Mouse (Mus musculus): Measurements from ENCODE around the gene Nos1ap. TPM values are rescaled to one million over a fixed set of nuclear protein-coding genes. Genes with fewer than 3 reads are reported as not detected.

The Nos1ap gene
- total and polyA plus RNA-seq, 2 experiments from 2014 or later, result 18.4 to 24.0 TPM

DNA sequence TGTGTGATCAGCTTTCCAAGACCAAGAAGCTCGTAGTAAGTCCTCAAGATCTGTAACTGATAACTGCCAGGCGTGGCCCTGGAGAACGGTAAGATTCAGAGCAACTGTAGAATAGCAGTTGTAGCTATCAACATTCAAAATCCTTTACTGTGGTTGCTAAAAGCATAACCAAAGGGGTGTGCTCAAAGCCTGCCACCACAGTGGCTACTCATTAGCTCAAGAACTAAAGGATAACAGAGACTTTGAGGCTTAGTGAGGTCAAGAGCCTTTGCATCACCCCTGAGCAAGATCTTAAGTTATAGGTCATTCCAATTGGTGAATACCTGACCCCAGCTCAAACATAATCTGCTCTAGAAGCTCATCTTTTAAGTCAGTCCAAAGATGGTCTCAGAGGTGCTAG is 134.3 kb downstream of the Nos1ap start:
- no peak for TF ChIP-seq CTCF (IDR thresholded peaks at IDR 0.05)
- H3K4me3 ChIP-seq (ENCODE audit: low read depth, low read length), result no peak overlapping the region
- no peaks in the 10 kb centered on the region for H3K36me3 ChIP-seq (ENCODE audit: insufficient read depth, low read length)
- no peak for DNase-seq (ENCODE audit: low spot score)
- no peaks in the 10 kb centered on the region for H3K4me1 ChIP-seq (ENCODE audit: insufficient read depth, low read length)
- no peak for ATAC-seq (ENCODE audit: low FRiP score)
- WGBS, result 94% methylated on average over 3 of the region's 3 CpGs
- H3K9me3 ChIP-seq (ENCODE audit: low read length), result no peaks in the 10 kb centered on the region
- no peak overlapping the region for H3K4me2 ChIP-seq (ENCODE audit: low read depth, low read length, poor library complexity, severe bottlenecking)
- no peaks in the 10 kb centered on the region for H3K27me3 ChIP-seq (ENCODE audit: insufficient read depth, low read length)
- no peak overlapping the region for H3K27ac ChIP-seq (ENCODE audit: low read depth, low read length)
- H3K9ac ChIP-seq (replicated peaks; ENCODE audit: low read length, poor library complexity, severe bottlenecking), result no peak overlapping the region

GRCm38 (mm10) chr1:170453455-170453854 is 136.2 kb downstream of the Nos1ap start:
- H3K4me2 ChIP-seq (ENCODE audit: low read depth, low read length, poor library complexity, severe bottlenecking), result no peak overlapping the region
- ATAC-seq (ENCODE audit: low FRiP score) (no peak), DNase-seq (ENCODE audit: low spot score) (no peak)
- no peaks in the 10 kb centered on the region for H3K27me3 ChIP-seq (ENCODE audit: insufficient read depth, low read length)
- no peaks in the 10 kb centered on the region for H3K4me1 ChIP-seq (ENCODE audit: insufficient read depth, low read length)
- no peak overlapping the region for H3K9ac ChIP-seq (replicated peaks; ENCODE audit: low read length, poor library complexity, severe bottlenecking)
- H3K9me3 ChIP-seq (ENCODE audit: low read length), result no peaks in the 10 kb centered on the region
- WGBS, result 49% methylated on average over 3 of the region's 3 CpGs
- H3K36me3 ChIP-seq (ENCODE audit: insufficient read depth, low read length), result no peaks in the 10 kb centered on the region
- H3K4me3 ChIP-seq (ENCODE audit: low read depth, low read length), result no peak overlapping the region
- no peak overlapping the region for H3K27ac ChIP-seq (ENCODE audit: low read depth, low read length)
- TF ChIP-seq CTCF (IDR thresholded peaks at IDR 0.05), result no peak

- H3K36me3 ChIP-seq (ENCODE audit: insufficient read depth, low read length), result no peaks in the 10 kb centered on the region
- DNase-seq (ENCODE audit: low spot score) (no peak), ATAC-seq (ENCODE audit: low FRiP score) (no peak)
- no peaks in the 10 kb centered on the region for H3K27me3 ChIP-seq (ENCODE audit: insufficient read depth, low read length)
- no peaks in the 10 kb centered on the region for H3K4me1 ChIP-seq (ENCODE audit: insufficient read depth, low read length)
- no peak overlapping the region for H3K27ac ChIP-seq (ENCODE audit: low read depth, low read length)
- whole genome bisulfite sequencing, result 33% methylated on average over 2 of the region's 2 CpGs
- no peak for TF ChIP-seq CTCF (IDR thresholded peaks at IDR 0.05)
- no peak overlapping the region for H3K9ac ChIP-seq (replicated peaks; ENCODE audit: low read length, poor library complexity, severe bottlenecking)
- H3K4me3 ChIP-seq (ENCODE audit: low read depth, low read length), result no peak overlapping the region
- no peaks in the 10 kb centered on the region for H3K9me3 ChIP-seq (ENCODE audit: low read length)
- no peak overlapping the region for H3K4me2 ChIP-seq (ENCODE audit: low read depth, low read length, poor library complexity, severe bottlenecking)
Observed at GRCm38 (mm10) chr1:170448244-170448643, 141.4 kb downstream of the Nos1ap start.

- DNase-seq (ENCODE audit: low spot score) (no peak), ATAC-seq (ENCODE audit: low FRiP score) (no peak)
- Histone ChIP-seq H3K9ac (replicated peaks; ENCODE audit: low read length, poor library complexity, severe bottlenecking) (no peak overlapping the region), H3K27ac (ENCODE audit: low read depth, low read length) (no peak overlapping the region), H3K27me3 (ENCODE audit: insufficient read depth, low read length) (no peaks in the 10 kb centered on the region), H3K9me3 (ENCODE audit: low read length) (no peaks in the 10 kb centered on the region), H3K4me2 (ENCODE audit: low read depth, low read length, poor library complexity, severe bottlenecking) (no peak overlapping the region), H3K4me3 (ENCODE audit: low read depth, low read length) (no peak overlapping the region), H3K36me3 (ENCODE audit: insufficient read depth, low read length) (no peaks in the 10 kb centered on the region), H3K4me1 (ENCODE audit: insufficient read depth, low read length) (no peaks in the 10 kb centered on the region)
- WGBS, result 55% methylated on average over 3 of the region's 3 CpGs
- TF ChIP-seq CTCF (IDR thresholded peaks at IDR 0.05), result no peak
Observed at GRCm38 (mm10) chr1:170445458-170445857, 144.2 kb downstream of the Nos1ap start.

DNA sequence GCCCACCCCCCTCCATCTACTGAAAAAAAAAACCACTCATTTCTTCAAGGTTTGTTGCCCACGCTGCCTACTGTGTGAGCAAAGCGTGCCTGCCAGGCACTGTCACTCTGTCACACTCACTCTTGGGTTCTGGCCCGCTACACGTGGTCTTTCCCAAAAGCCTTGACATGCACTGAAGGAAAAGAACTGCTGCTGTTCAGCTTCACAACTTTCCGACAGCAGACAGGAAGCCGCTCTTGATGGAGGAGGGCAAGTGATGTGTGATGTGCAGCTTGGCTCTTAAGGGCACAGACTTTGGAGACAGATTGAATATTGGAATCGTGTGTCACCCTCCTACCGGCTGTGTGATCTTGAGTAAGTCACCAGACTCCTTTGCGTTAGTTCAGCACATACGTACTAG is 149.3 kb downstream of the Nos1ap start:
- 88% methylated on average over 10 of the region's 10 CpGs for WGBS
- ATAC-seq (ENCODE audit: low FRiP score), result no peak

DNA sequence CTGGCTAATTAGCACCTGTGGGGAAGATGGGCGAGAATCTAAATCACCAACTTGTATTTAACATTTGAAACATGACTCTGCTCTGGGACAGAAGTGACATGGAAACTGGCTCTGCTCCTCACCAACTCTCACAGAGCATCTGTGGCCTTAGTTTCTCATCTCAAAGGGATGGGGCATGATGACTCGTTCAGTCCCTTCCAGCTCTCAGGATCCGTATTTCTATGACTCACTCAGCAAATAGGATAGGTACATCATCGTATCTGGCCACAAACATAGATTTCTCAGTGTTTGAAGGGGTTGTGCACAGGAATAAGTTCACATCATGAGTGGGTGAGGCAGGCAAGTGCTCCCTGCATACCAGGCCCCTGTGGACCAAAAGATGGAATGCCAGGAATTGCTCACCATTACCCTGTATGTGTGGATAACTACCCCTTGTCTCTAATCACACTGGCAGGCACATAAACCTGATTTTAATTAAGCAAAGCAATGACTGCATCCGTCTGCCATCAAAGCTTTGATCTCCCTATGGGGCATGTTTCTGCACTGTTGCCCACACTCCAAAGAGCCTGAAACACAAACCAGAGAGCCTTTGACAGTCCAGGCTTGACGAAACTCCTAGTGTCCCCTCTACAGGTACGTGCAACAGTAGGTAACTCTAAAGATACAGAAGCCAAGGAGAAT is 151.1 kb downstream of the Nos1ap start:
- no peaks in the 10 kb centered on the region for H3K4me1 ChIP-seq (ENCODE audit: insufficient read depth, low read length)
- 56% methylated on average over 7 of the region's 7 CpGs for WGBS
- H3K4me2 ChIP-seq (ENCODE audit: low read depth, low read length, poor library complexity, severe bottlenecking), result no peak overlapping the region
- H3K36me3 ChIP-seq (ENCODE audit: insufficient read depth, low read length), result no peaks in the 10 kb centered on the region
- no peak for TF ChIP-seq CTCF (IDR thresholded peaks at IDR 0.05)
- no peak for ATAC-seq (ENCODE audit: low FRiP score)
- no peak overlapping the region for H3K4me3 ChIP-seq (ENCODE audit: low read depth, low read length)
- no peak for DNase-seq (ENCODE audit: low spot score)
- H3K9me3 ChIP-seq (ENCODE audit: low read length), result no peaks in the 10 kb centered on the region
- H3K9ac ChIP-seq (replicated peaks; ENCODE audit: low read length, poor library complexity, severe bottlenecking), result no peak overlapping the region
- no peak overlapping the region for H3K27ac ChIP-seq (ENCODE audit: low read depth, low read length)
- H3K27me3 ChIP-seq (ENCODE audit: insufficient read depth, low read length), result no peaks in the 10 kb centered on the region

More for the DNA sequence above, 149.3 kb downstream of the Nos1ap start:
- Histone ChIP-seq H3K4me2 (ENCODE audit: low read depth, low read length, poor library complexity, severe bottlenecking) (no peak overlapping the region), H3K9ac (replicated peaks; ENCODE audit: low read length, poor library complexity, severe bottlenecking) (no peak overlapping the region), H3K27me3 (ENCODE audit: insufficient read depth, low read length) (no peaks in the 10 kb centered on the region), H3K4me3 (ENCODE audit: low read depth, low read length) (no peak overlapping the region), H3K27ac (ENCODE audit: low read depth, low read length) (no peak overlapping the region), H3K36me3 (ENCODE audit: insufficient read depth, low read length) (no peaks in the 10 kb centered on the region), H3K4me1 (ENCODE audit: insufficient read depth, low read length) (no peaks in the 10 kb centered on the region), H3K9me3 (ENCODE audit: low read length) (no peaks in the 10 kb centered on the region)
- TF ChIP-seq CTCF (IDR thresholded peaks at IDR 0.05), result no peak
- no peak for DNase-seq (ENCODE audit: low spot score)
